Mouse (Mus musculus) limb, embryonic 15.5 days (tissue): ENCODE data around the gene Hnf1a. TPM values are rescaled to one million over a fixed set of nuclear protein-coding genes. Genes with fewer than 3 reads are reported as not detected.

Experiments
- ATAC-seq: fragments of 200-750 bp; cut with Nextera tagmentation; 2 replicates; pipeline ENCODE4 v1.8.0; 2017; ENCODE audit warnings: low read depth, moderate TSS enrichment; ENCODE audit not compliant: insufficient number of reproducible peaks, low FRiP score, low TSS enrichment
- H3K27ac ChIP-seq: fragments of 300-500 bp; sonication (generic); 2 replicates; pipeline ENCODE4 v1.5.1; 2015; ENCODE audit warnings: moderate library complexity, mild to moderate bottlenecking, inconsistent platforms
- H3K27me3 ChIP-seq: fragments of 300-500 bp; sonication (generic); 2 replicates; pipeline ENCODE4 v1.6.1; 2015; ENCODE audit warnings: inconsistent platforms
- H3K36me3 ChIP-seq: fragments of 300-500 bp; sonication (generic); 2 replicates; pipeline ENCODE4 v1.6.1; 2015; ENCODE audit warnings: inconsistent platforms
- H3K4me1 ChIP-seq: fragments of 300-500 bp; sonication (generic); 2 replicates; pipeline ENCODE4 v1.6.1; 2015; ENCODE audit warnings: inconsistent platforms
- H3K4me2 ChIP-seq: fragments of 300-500 bp; sonication (generic); 2 replicates; pipeline ENCODE4 v1.6.1; 2015; ENCODE audit warnings: mild to moderate bottlenecking, inconsistent platforms
- H3K4me3 ChIP-seq: fragments of 300-500 bp; sonication (generic); 2 replicates; pipeline ENCODE4 v1.5.1; 2015; ENCODE audit warnings: mild to moderate bottlenecking, inconsistent platforms
- H3K9ac ChIP-seq: fragments of 300-500 bp; sonication (generic); 2 replicates; pipeline ENCODE4 v1.6.1; 2015; ENCODE audit warnings: inconsistent platforms
- H3K9me3 ChIP-seq: fragments of 300-500 bp; sonication (generic); 2 replicates; pipeline ENCODE4 v1.6.1; 2016; ENCODE audit warnings: inconsistent platforms
- WGBS: fragments of 180-500 bp; shearing (Covaris S2); methylation state at CpG from one replicate; pipeline ENCODE4 v1.1.7; 2015; 5-methylcytosine and 5-hydroxymethylcytosine counted together
- polyA plus RNA-seq: library from polyadenylated mRNA; unstranded; fragments of >200 nt; fragmentation: Nextera tagmentation; extraction: Ambion mirVana; gene quantifications from 2 replicates; pipeline ENCODE4 v1.2.1, GENCODE M21; 2015

Gene Hnf1a
- polyA plus RNA-seq, result not detected in 2 replicates

DNA sequence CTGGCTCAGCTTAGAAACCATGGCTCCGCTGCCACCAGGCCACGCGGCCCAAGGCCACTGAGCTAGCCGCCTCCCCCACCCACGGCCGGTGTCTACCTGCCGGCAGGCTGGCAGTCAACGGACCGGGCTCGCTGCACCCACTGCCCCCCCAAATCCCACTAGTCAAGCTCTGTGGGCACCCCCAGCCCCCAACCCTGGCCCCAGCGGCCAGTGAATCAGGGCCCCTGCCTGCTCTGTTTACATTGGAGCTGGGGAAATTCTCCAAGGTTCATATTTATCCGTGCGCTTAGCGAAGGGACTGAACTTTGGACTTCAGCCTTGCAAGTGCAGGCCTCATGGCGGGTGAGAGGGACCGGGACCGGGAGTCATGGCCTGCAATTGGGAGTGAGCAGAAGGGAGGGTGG is at the start of gene Hnf1a:
Hnf1a (minus strand) TSS at position 271 of the 404 bp plus-strand sequence.
- Histone ChIP-seq H3K9me3 (no peaks in the 10 kb centered on the region), H3K4me1 (no peaks in the 10 kb centered on the region), H3K4me2 (no peak within 1 kb of the TSS), H3K36me3 (no peaks in the 10 kb centered on the region), H3K27me3 (peaks cover 18% of the 10 kb centered on the region), H3K27ac (no peak within 1 kb of the TSS), H3K9ac (no peak within 1 kb of the TSS), H3K4me3 (no peak within 1 kb of the TSS)
- 83% methylated on average over 17 of the region's 17 CpGs for WGBS
- ATAC-seq, result no peak

DNA sequence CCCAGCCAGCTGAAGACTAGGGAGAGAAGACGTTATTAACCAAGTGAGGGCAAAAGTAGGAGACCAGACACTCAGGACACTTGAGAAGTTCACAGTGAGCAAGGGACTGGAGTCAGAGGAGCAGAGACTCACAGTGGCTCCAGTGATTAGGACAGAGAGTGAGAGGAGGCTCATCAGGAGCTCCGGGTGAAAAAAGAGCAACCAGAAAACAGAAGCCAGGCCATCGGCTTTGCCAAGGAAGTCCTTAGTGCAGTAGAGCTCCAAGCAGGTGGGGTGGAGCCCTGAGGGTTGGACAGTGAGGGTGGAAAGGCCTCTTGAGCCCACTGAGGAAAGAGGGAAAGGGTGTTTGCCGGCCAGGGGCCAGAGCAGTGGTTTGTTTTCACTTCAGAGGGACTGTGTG is 47.9 kb upstream of the Hnf1a start:
- H3K36me3 ChIP-seq, result no peaks in the 10 kb centered on the region
- no peak overlapping the region for H3K4me2 ChIP-seq
- no peak overlapping the region for H3K27ac ChIP-seq
- WGBS, result 68% methylated on average over 4 of the region's 4 CpGs
- no peak for ATAC-seq
- H3K27me3 ChIP-seq, result no peaks in the 10 kb centered on the region
- no peak overlapping the region for H3K9ac ChIP-seq
- peaks cover 7% of the 10 kb centered on the region; the same call in 1 of the 2 replicates for H3K4me1 ChIP-seq
- H3K4me3 ChIP-seq, result no peak overlapping the region
- H3K9me3 ChIP-seq, result no peaks in the 10 kb centered on the region

DNA sequence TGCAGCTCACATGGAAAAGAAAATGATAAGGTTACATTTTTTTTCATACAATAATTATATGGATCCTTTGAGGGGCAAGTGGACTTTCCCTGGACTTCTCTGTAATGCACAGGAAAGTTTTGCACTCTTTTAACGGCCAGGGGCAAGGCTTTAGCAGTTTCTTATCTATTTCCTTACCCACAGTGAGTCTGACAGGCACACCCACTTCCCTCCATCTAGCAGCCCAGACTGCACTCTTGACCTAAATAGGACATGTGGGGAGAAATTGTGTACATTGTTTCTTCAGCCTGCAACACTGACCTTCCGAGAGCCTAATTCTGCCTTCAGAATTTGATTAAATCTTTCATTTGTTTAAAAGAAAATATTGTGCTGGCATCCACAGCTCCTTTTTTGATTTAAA is 47.4 kb upstream of the Hnf1a start:
- no peaks in the 10 kb centered on the region for H3K27me3 ChIP-seq
- WGBS, result 55% methylated on average over 2 of the region's 2 CpGs
- H3K9ac ChIP-seq, result no peak overlapping the region
- no peak overlapping the region for H3K4me3 ChIP-seq
- H3K4me2 ChIP-seq, result no peak overlapping the region
- H3K9me3 ChIP-seq, result no peaks in the 10 kb centered on the region
- peaks cover 10% of the 10 kb centered on the region for H3K4me1 ChIP-seq
- no peak overlapping the region for H3K27ac ChIP-seq
- no peak for ATAC-seq
- H3K36me3 ChIP-seq, result no peaks in the 10 kb centered on the region

DNA sequence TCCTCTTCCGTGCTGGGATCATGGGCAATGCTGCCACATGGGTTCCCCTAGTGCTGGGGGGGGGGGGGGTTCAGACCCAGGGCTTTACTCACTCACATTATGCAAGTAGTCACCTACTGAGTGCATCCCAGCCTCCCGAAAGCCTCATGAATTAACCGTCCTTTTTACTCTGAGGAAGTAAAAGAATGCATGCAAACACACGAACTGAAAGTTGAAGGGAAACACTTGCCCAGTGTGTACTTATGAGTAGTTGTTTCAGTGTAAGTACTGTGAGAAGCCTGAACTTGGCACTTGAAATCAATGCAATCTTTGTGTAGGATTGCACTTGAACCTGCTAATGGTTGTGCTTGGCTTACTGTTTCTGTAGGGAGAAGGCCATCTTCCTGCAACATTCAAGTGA is 44.2 kb upstream of the Hnf1a start:
- Histone ChIP-seq H3K4me2 (0 out of 2 replicates have a peak overlapping the region, but pooled peaks have one; percentile 1), H3K4me1 (peaks cover 28% of the 10 kb centered on the region), H3K27me3 (no peaks in the 10 kb centered on the region), H3K9ac (no peak overlapping the region), H3K36me3 (no peaks in the 10 kb centered on the region), H3K27ac (no peak overlapping the region), H3K9me3 (no peaks in the 10 kb centered on the region), H3K4me3 (no peak overlapping the region)
- no peak for ATAC-seq
- WGBS, result 51% methylated on average over 4 of the region's 4 CpGs

DNA sequence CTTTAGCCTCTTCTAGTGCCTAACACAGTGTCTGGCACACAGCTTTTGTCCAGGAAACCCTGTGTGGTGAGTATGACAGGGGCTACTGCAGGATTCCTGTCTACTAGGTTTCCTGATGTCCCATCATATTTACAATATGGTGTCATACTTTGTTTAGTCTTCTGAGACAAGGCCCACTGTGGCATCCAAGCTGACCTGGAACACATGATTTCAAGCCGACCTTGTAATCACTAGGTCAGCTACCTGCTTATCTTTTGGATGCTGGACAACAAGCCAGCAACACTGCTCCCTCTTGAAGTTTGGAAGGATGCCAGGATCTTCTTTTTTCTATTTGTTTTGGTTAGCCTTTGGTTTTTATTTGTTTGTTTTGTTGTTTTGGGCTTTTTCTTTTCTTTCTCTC is 43.7 kb upstream of the Hnf1a start:
- H3K27me3 ChIP-seq, result no peaks in the 10 kb centered on the region
- H3K4me3 ChIP-seq, result no peak overlapping the region
- no peak overlapping the region for H3K4me2 ChIP-seq
- 58% methylated on average over 1 of the region's 1 CpGs for WGBS
- ATAC-seq, result no peak
- no peaks in the 10 kb centered on the region for H3K36me3 ChIP-seq
- H3K9me3 ChIP-seq, result no peaks in the 10 kb centered on the region
- H3K4me1 ChIP-seq, result peaks cover 30% of the 10 kb centered on the region
- no peak overlapping the region for H3K9ac ChIP-seq
- no peak overlapping the region for H3K27ac ChIP-seq

DNA sequence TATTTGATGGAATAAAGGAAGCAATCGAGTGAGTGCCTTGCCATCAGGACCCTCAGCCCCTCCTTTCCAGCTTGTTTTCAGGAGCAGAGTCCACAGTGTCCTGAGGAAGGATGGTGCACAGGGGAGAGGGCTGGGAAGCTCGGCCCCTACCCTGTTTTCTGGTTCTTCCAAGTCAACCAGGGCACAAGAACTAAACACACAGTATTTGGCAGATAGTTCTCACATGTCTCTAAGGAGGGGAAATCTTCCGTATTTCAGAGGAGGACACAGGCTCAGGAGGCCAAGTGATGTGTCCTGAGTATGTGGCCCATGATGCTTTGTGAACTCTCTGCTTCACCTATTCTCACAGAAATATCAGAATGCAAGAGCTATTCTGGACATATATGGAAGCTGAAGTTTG is 42.5 kb upstream of the Hnf1a start:
- H3K9ac ChIP-seq, result no peak overlapping the region
- peak overlapping the region; percentile 70; the same call in 1 of the 2 replicates for H3K4me2 ChIP-seq
- H3K27me3 ChIP-seq, result no peaks in the 10 kb centered on the region
- no peaks in the 10 kb centered on the region for H3K36me3 ChIP-seq
- H3K27ac ChIP-seq, result no peak overlapping the region
- no peaks in the 10 kb centered on the region for H3K9me3 ChIP-seq
- ATAC-seq, result no peak
- 65% methylated on average over 3 of the region's 3 CpGs for WGBS
- H3K4me1 ChIP-seq, result peaks cover 27% of the 10 kb centered on the region
- no peak overlapping the region for H3K4me3 ChIP-seq

DNA sequence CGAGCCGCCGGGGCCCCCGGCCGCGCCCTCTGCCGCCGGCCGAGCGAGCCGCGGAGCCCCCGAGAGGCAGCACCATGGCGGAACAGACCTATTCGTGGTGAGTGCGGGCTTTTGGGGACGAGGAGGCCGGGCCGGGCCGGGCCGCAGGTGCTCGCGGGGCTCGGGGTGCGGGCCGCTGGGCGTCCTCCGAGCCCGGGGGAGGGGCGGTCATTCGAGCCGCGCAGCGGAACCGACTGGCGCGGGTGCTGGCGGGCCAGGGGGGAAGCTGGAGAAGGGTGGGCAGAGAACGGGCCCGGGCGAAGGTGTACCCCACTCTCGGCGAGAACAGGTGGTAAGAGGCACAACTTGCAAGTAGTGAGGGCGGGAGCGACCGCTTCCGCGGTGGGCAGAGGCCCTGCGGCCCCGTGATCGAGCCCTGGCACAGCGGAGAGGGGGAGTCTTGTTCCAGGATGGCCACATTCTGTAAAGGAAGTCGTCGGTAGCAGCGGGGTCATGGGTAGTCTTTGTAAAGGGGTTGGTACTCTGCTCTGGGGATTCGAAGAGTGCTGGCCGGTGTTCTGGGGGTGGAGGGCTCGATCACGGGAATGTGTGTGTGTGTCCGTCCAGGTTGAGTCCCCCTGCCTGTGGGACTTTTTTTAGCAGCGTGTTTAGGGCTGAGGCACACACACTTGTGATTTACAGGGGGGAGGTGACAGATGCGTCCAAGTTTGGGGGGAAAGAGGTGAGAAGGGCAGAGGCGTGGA is 40.8 kb upstream of the Hnf1a start:
- Histone ChIP-seq H3K9ac (peak overlapping the region; percentile 99), H3K9me3 (no peaks in the 10 kb centered on the region), H3K36me3 (no peaks in the 10 kb centered on the region), H3K4me3 (peak overlapping the region; percentile 95), H3K27me3 (no peaks in the 10 kb centered on the region), H3K4me2 (peak overlapping the region; percentile 70), H3K4me1 (peaks cover 27% of the 10 kb centered on the region), H3K27ac (peak overlapping the region; percentile 94)
- WGBS, result under 1% methylated on average over 62 of the region's 63 CpGs
- ATAC-seq, result no peak

DNA sequence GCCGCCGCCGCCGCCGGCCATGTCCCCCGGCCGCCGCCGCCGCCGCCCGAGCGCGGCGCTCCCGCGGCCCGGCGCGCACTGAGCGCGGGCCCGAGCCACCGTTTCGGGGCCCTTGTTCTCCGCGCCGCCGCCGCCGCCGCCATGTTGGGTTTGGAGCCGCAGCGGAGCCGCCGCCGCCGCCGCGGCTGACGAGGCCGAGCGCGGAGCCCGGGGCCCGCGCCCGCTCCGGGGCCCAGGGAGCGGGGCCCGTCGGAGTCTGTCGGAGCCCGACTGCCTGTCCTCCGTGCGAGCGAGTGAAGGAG is 40.3 kb upstream of the Hnf1a start:
- H3K4me3 ChIP-seq, result peak overlapping the region; percentile 95
- peak overlapping the region; percentile 99 for H3K9ac ChIP-seq
- peaks cover 27% of the 10 kb centered on the region for H3K4me1 ChIP-seq
- no peaks in the 10 kb centered on the region for H3K27me3 ChIP-seq
- peak overlapping the region; percentile 94 for H3K27ac ChIP-seq
- H3K9me3 ChIP-seq, result no peaks in the 10 kb centered on the region
- peak overlapping the region; percentile 70 for H3K4me2 ChIP-seq
- 0% methylated on average over 28 of the region's 57 CpGs for WGBS
- peak; percentile 7; the same call in 1 of the 2 replicates for ATAC-seq
- no peaks in the 10 kb centered on the region for H3K36me3 ChIP-seq

DNA sequence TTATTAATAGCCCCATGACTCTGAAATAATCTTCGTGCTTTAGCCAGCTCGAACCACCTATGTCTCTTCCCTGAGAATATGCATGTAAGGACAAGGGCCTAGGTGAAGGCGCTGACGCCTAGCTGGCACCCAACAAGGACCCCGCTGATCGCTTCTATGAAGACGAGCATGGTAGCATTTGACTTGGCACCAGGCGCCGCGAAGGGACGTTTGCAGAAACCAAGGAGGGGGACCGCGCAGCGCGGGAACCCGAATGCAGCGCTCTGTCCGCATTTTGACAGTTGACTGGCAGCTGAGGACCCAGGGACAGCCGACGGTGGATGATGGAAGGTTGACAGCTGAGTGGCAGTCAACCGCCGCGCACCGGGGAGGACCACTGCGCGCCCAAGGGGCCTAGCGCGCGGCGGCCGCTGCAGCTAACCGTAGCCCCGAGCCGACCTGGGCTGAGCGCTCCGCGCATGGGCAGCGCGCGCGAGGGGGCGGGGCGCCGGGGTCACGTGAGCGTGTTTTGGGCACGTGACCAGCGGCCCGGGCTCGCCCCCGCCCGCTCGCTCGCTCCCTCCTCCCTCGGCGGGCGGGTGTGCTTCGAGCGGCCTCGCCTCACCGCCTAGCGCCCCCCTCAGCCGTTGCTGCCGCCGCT is 39.8 kb upstream of the Hnf1a start, which contains the start of gene Sppl3:
Sppl3 (plus strand) TSS at position 561 of the 640 bp plus-strand sequence.
- 2% methylated on average over 50 of the region's 65 CpGs for WGBS
- peaks cover 27% of the 10 kb centered on the region for H3K4me1 ChIP-seq
- H3K27me3 ChIP-seq, result no peaks in the 10 kb centered on the region
- H3K9ac ChIP-seq, result peak within 1 kb of the TSS; percentile 99
- peak within 1 kb of the TSS; percentile 95 for H3K4me3 ChIP-seq
- H3K36me3 ChIP-seq, result no peaks in the 10 kb centered on the region
- H3K9me3 ChIP-seq, result no peaks in the 10 kb centered on the region
- peak; percentile 87 for ATAC-seq
- H3K4me2 ChIP-seq, result peak within 1 kb of the TSS; percentile 77
- H3K27ac ChIP-seq, result peak within 1 kb of the TSS; percentile 94

DNA sequence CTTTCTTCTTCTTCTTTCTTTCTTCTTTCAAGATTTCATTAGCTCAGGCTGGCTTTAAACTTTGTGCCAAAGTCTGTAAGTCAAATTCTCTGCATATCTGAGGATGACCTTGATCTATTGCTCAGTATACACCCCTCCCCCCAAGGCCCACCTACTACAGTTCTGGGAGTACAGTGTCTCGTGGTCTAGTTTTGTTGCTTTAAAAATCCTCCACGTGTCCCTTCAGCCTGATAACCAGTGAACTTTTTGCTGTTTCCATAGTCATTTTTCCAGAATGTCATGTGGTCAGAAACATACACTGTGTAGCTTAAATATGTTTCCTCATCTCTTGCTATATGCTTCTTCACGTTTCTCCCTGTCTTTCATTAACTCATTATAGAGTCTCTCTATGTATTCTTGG is 39.1 kb upstream of the Hnf1a start:
- Histone ChIP-seq H3K4me1 (peaks cover 27% of the 10 kb centered on the region), H3K27ac (no peak overlapping the region), H3K36me3 (no peaks in the 10 kb centered on the region), H3K27me3 (no peaks in the 10 kb centered on the region), H3K9ac (no peak overlapping the region), H3K9me3 (no peaks in the 10 kb centered on the region), H3K4me3 (peak overlapping the region; percentile 95; the same call in 1 of the 2 replicates), H3K4me2 (peak overlapping the region; percentile 77; the same call in 1 of the 2 replicates)
- ATAC-seq, result no peak
- WGBS, result 46% methylated on average over 3 of the region's 3 CpGs

DNA sequence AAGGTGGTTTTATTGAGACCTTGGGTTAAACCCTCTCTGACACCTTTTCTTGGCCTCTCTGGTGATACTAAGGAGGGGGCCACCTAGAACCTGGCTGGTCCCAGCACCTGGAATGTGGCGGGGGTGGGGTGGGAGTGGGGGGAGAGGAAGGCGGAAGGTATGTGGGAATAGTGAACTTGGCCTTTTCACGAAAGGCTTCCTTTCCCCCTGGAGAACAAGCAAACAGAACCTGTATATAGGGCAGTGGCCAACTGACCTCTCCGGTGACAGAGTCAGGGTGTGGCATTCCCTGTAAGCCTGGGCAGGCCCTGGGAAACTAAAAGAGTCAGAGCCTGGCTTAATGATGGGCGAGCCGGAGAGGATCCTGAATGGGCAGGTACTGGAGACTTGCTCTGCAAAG is 38.2 kb upstream of the Hnf1a start:
- H3K4me1 ChIP-seq, result peaks cover 23% of the 10 kb centered on the region
- WGBS, result 93% methylated on average over 6 of the region's 6 CpGs
- H3K9ac ChIP-seq, result no peak overlapping the region
- no peaks in the 10 kb centered on the region for H3K27me3 ChIP-seq
- H3K4me3 ChIP-seq, result no peak overlapping the region
- H3K36me3 ChIP-seq, result no peaks in the 10 kb centered on the region
- no peaks in the 10 kb centered on the region for H3K9me3 ChIP-seq
- no peak for ATAC-seq
- no peak overlapping the region for H3K4me2 ChIP-seq
- no peak overlapping the region for H3K27ac ChIP-seq

DNA sequence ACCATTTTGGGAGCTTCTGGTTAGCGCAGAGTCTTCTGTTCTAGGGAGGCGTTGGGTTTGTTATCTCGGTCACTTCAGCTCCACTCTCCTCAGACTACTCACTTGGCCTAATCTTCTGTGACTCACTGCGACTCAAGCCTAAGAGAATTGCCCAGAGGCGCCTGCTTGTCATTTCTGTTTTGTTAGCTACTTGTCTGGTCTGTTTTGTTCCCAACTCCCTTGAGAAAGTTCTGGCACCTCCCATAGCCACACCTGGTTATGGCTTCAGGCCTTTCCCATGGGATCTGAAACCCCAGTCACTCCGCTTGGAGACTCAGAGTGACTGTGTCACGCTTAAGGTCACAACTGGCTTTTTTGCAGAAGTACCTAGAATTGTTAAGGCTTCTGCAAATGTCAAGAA is 37.4 kb upstream of the Hnf1a start:
- peak overlapping the region; percentile 80 for H3K27ac ChIP-seq

More for the DNA sequence above, 37.4 kb upstream of the Hnf1a start:
- H3K9me3 ChIP-seq, result no peaks in the 10 kb centered on the region
- 72% methylated on average over 7 of the region's 7 CpGs for WGBS
- H3K4me3 ChIP-seq, result no peak overlapping the region
- no peak overlapping the region for H3K9ac ChIP-seq
- H3K27me3 ChIP-seq, result no peaks in the 10 kb centered on the region
- H3K36me3 ChIP-seq, result no peaks in the 10 kb centered on the region
- no peak overlapping the region for H3K4me2 ChIP-seq
- peaks cover 20% of the 10 kb centered on the region for H3K4me1 ChIP-seq
- ATAC-seq, result no peak
